In the genomic region with DNA sequence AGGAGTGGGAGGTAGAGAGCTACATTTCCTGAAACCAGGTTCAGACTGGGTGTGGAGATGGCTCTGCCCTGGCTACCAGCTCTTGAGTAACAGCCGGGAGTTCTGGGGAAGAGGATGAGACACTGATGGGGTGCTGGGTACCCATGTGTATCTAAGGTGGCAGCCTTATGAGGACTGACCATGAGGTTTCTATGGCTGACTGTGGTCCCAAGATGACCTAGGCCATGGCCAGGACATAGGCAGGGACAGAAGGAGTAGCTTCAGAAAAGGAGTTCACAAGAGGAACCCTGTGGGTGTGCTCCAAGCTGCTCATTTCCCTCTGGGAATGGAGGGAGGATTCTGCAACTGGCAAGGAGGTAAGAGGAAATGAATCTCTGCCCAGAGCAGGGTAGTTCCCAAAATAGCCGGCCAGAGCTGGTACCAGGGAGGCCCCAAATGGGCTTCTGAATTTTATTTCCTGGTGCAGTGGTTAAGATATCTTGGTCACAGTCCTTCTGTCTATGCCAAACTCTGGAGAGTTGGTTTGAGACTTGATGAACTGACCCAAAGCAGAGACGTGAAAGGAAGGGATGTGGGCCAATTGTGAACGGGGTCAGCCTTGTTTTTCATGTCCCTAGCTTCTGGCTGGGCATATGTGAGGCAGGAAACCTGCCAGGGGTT, we compare ENCODE assay signal across 8 mouse cellular contexts. TPM values are rescaled to one million over a fixed set of nuclear protein-coding genes. Genes with fewer than 3 reads are reported as not detected.
DNase-seq lines count a peak whose midpoint lies in the region; ATAC-seq and TF ChIP-seq lines count a peak whose summit lies in the region.

No protein-coding gene starts in this region.

- TF ChIP-seq CTCF in left cerebral cortex, adult 2 months (IDR thresholded peaks at IDR 0.05): no peak
- TF ChIP-seq CTCF in liver, postnatal 0 days (IDR thresholded peaks at IDR 0.05; ENCODE audit: low read depth): no peak

- 75% methylated on average over 4 of the region's 4 CpGs for WGBS in heart, embryonic 11.5 days (ENCODE audit: insufficient replicate concordance)
- WGBS in liver, postnatal 0 days (ENCODE audit: insufficient replicate concordance): 61% methylated on average over 4 of the region's 4 CpGs

- intact Hi-C loops in left cerebral cortex, adult 2 months (cut with DNase I): loop anchor here (10.0 kb wide), 1 partner anchor 875 kb away; no protein-coding TSS in a partner anchor

- H3K4me3 ChIP-seq in left cerebral cortex, adult 2 months: no peak overlapping the region
- no peak overlapping the region for H3K4me3 ChIP-seq in brown adipose tissue, adult 24 weeks (ENCODE audit: insufficient read depth, low read depth, low read length)
- no peak overlapping the region for H3K4me3 ChIP-seq in heart, embryonic 11.5 days (ENCODE audit: low read depth, low read length)
- H3K4me3 ChIP-seq in liver, postnatal 0 days (ENCODE audit: low read depth, low read length): no peak overlapping the region

- 0 out of 2 replicates have a peak overlapping the region, but pooled peaks have one; percentile 16 for H3K9ac ChIP-seq in heart, embryonic 11.5 days (ENCODE audit: low read depth, low read length)
- H3K9ac ChIP-seq in liver, postnatal 0 days (replicated peaks): no peak overlapping the region

- H3K27ac ChIP-seq in left cerebral cortex, adult 2 months: peak overlapping the region; percentile 80
- H3K27ac ChIP-seq in brown adipose tissue, adult 24 weeks (replicated peaks; ENCODE audit: low read depth, low read length): peak overlapping the region; percentile 56
- H3K27ac ChIP-seq in heart, embryonic 11.5 days (ENCODE audit: low read depth, low read length): no peak overlapping the region
- H3K27ac ChIP-seq in liver, postnatal 0 days (ENCODE audit: low read depth): 0 out of 2 replicates have a peak overlapping the region, but pooled peaks have one; percentile 6

- no peaks in the 10 kb centered on the region for H3K36me3 ChIP-seq in heart, embryonic 11.5 days (ENCODE audit: control insufficient read depth, insufficient read depth, low read length)
- H3K36me3 ChIP-seq in liver, postnatal 0 days (replicated peaks; ENCODE audit: insufficient read depth, low read length): no peaks in the 10 kb centered on the region

- TF ChIP-seq EP300 in liver, postnatal 0 days (IDR thresholded peaks at IDR 0.05; ENCODE audit: low read depth): no peak

- H3K9me3 ChIP-seq in heart, embryonic 11.5 days (replicated peaks; ENCODE audit: control insufficient read depth, low read length): no peaks in the 10 kb centered on the region
- H3K9me3 ChIP-seq in liver, postnatal 0 days (ENCODE audit: low read length): no peaks in the 10 kb centered on the region

- no peaks in the 10 kb centered on the region for H3K27me3 ChIP-seq in heart, embryonic 11.5 days (ENCODE audit: control insufficient read depth, insufficient read depth, low read length)
- no peaks in the 10 kb centered on the region for H3K27me3 ChIP-seq in liver, postnatal 0 days (ENCODE audit: insufficient read depth, low read length)

- H3K4me1 ChIP-seq in brown adipose tissue, adult 24 weeks (ENCODE audit: control insufficient read depth, insufficient read depth, insufficient read length, low read length): peaks cover 4% of the 10 kb centered on the region
- peaks cover 27% of the 10 kb centered on the region for H3K4me1 ChIP-seq in heart, embryonic 11.5 days (ENCODE audit: control insufficient read depth, insufficient read depth, low read length)
- peaks cover 31% of the 10 kb centered on the region for H3K4me1 ChIP-seq in liver, postnatal 0 days (ENCODE audit: insufficient read depth)

- ATAC-seq in heart, embryonic 11.5 days (replicated peaks; ENCODE audit: insufficient number of reproducible peaks, low FRiP score, low TSS enrichment): no peak
- ATAC-seq in liver, postnatal 0 days: no peak

- DNase-seq in left cerebral cortex, adult 2 months (ENCODE audit: extremely low spot score in 1 of 2, low spot score in 2 of 2): peak in 1 of 2 experiments; percentile 27
- DNase-seq in left cerebral cortex, adult 9 months (ENCODE audit: low spot score in 2 of 2): no peak
- no peak for DNase-seq in liver, postnatal 0 days
- DNase-seq in adrenal gland, adult 18-20 months (ENCODE audit: low spot score in 2 of 2): no peak
- DNase-seq in urinary bladder, postnatal 14 days (ENCODE audit: low spot score): no peak
- DNase-seq in cerebellum, postnatal 14 days: no peak

- H3K4me2 ChIP-seq in heart, embryonic 11.5 days: no peak overlapping the region; the same call in 1 of the 2 replicates
- H3K4me2 ChIP-seq in liver, postnatal 0 days (ENCODE audit: low read depth, low read length): no peak overlapping the region

RNA-seq across cellular contexts. Expression of a gene that starts 1.6 kb away (rescaled TPM):
- 10 to 100 TPM; 15.8 to 17.7 TPM for total RNA-seq in left cerebral cortex, adult 2 months (2021)
- polyA plus RNA-seq in brown adipose tissue, adult 24 weeks (2012; ENCODE audit: insufficient read depth, insufficient read length, missing spikeins): 3.4 and 3.8 TPM in 2 replicates
- 3.6 and 4.5 TPM in 2 replicates for polyA plus RNA-seq in heart, embryonic 11.5 days (2014; fragmentation: Nextera tagmentation; extraction: Ambion mirVana)
- 3.1 and 3.8 TPM in 2 replicates for polyA plus RNA-seq in liver, postnatal 0 days (2015; fragmentation: Nextera tagmentation; extraction: Ambion mirVana)
- 10 to 100 TPM in 1 of 2 experiments, 1 to 10 TPM in 1; 7.6 to 13.7 TPM for total RNA-seq in adrenal gland, adult 18-20 months (2021)

RNA-seq across cellular contexts. Expression of a gene that starts 4.1 kb away (rescaled TPM):
- total RNA-seq in left cerebral cortex, adult 2 months (2021): under 1 TPM; 0.40 to 0.41 TPM
- polyA plus RNA-seq in brown adipose tissue, adult 24 weeks (2012; ENCODE audit: insufficient read depth, insufficient read length, missing spikeins): not detected in 2 replicates
- polyA plus RNA-seq in heart, embryonic 11.5 days (2014; fragmentation: Nextera tagmentation; extraction: Ambion mirVana): not detected in 2 replicates
- polyA plus RNA-seq in liver, postnatal 0 days (2015; fragmentation: Nextera tagmentation; extraction: Ambion mirVana): not detected in 2 replicates
- total RNA-seq in adrenal gland, adult 18-20 months (2021): under 1 TPM; 0.26 to 0.53 TPM

RNA-seq across cellular contexts. Expression of a gene that starts 36.5 kb away (rescaled TPM):
- total RNA-seq in left cerebral cortex, adult 2 months (2021): 1 to 10 TPM; 2.8 to 4.0 TPM
- polyA plus RNA-seq in brown adipose tissue, adult 24 weeks (2012; ENCODE audit: insufficient read depth, insufficient read length, missing spikeins): 0.21 and 1.1 TPM in 2 replicates
- polyA plus RNA-seq in heart, embryonic 11.5 days (2014; fragmentation: Nextera tagmentation; extraction: Ambion mirVana): 0.28 and 0.77 TPM in 2 replicates
- polyA plus RNA-seq in liver, postnatal 0 days (2015; fragmentation: Nextera tagmentation; extraction: Ambion mirVana): 0.05 and 0.13 TPM in 2 replicates
- total RNA-seq in adrenal gland, adult 18-20 months (2021): 1 to 10 TPM; 6.4 to 7.5 TPM

RNA-seq across cellular contexts. Expression of a gene that starts 48.4 kb away (rescaled TPM):
- total RNA-seq in left cerebral cortex, adult 2 months (2021): 10 to 100 TPM; 71.6 to 77.5 TPM
- polyA plus RNA-seq in brown adipose tissue, adult 24 weeks (2012; ENCODE audit: insufficient read depth, insufficient read length, missing spikeins): 30.4 and 48.6 TPM in 2 replicates
- polyA plus RNA-seq in heart, embryonic 11.5 days (2014; fragmentation: Nextera tagmentation; extraction: Ambion mirVana): 49.0 and 59.1 TPM in 2 replicates
- 34.1 and 35.0 TPM in 2 replicates for polyA plus RNA-seq in liver, postnatal 0 days (2015; fragmentation: Nextera tagmentation; extraction: Ambion mirVana)
- total RNA-seq in adrenal gland, adult 18-20 months (2021): 100 to 1,000 TPM; 126 to 137 TPM

RNA-seq across cellular contexts. Expression of a gene that starts 53.5 kb away (rescaled TPM):
- 100 to 1,000 TPM; 358 to 364 TPM for total RNA-seq in left cerebral cortex, adult 2 months (2021)
- 1,481 and 1,573 TPM in 2 replicates for polyA plus RNA-seq in brown adipose tissue, adult 24 weeks (2012; ENCODE audit: insufficient read depth, insufficient read length, missing spikeins)
- 707 and 751 TPM in 2 replicates for polyA plus RNA-seq in heart, embryonic 11.5 days (2014; fragmentation: Nextera tagmentation; extraction: Ambion mirVana)
- polyA plus RNA-seq in liver, postnatal 0 days (2015; fragmentation: Nextera tagmentation; extraction: Ambion mirVana): 333 and 345 TPM in 2 replicates
- total RNA-seq in adrenal gland, adult 18-20 months (2021): 1,000 to 10,000 TPM in 1 of 2 experiments, 100 to 1,000 TPM in 1; 638 to 1,072 TPM
